In the genomic region with DNA sequence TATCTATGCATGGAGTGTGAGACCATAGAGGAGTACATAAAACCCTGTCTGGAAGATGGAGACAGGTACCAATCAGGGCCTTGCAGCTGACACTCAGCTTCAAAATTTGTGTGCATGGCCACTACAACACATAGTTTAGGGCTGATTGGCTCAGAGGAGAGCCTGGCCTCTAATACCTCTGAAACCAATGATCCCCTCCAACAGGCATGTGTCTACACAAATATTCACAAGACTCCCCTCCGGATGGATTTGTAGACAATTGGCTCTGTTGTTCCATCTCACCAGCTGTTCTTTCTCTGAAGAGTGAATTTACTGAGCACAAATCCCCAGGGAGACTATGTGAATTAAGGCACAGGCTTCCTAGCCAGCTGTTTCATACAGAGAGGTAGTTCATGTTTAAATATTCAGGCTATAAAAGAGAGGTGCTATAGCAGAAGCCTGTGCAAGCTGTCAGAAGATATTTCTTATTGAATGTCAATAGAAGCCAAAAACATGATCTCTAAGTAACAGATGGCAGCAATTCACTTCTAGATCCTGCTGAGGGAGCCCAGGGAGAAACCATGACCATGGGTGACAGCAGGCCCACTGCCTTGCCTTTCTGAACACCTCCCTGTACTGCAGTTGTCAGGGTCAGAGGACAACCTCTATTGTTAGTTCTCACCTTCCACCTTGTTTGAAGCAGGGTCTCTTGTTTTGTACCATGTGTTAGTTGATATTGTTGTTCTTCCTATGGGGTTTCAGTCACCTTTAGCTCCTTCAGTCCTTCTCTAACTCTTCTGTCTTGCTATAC, we compare ENCODE assay signal across 20 mouse cellular contexts.
DNase-seq lines count a peak whose midpoint lies in the region; ATAC-seq and TF ChIP-seq lines count a peak whose summit lies in the region.
"Had no signal": no experiment of that assay in that cellular context is flagged by ENCODE, and none has a peak within 500 bp of the region (broad histone marks: within the 10 kb centered on the region; RNA-seq: fewer than 3 reads in every experiment).

No protein-coding gene starts in this region.

- no peaks in the 10 kb centered on the region for H3K27me3 ChIP-seq in forebrain, embryonic 14.5 days (replicated peaks; ENCODE audit: control insufficient read depth, insufficient read depth, low read length)
- no peaks in the 10 kb centered on the region for H3K27me3 ChIP-seq in forebrain, embryonic 11.5 days (ENCODE audit: control insufficient read depth, insufficient read depth, low read length)
- H3K27me3 ChIP-seq in embryonic facial prominence, embryonic 12.5 days: no peaks in the 10 kb centered on the region
- H3K27me3 ChIP-seq in midbrain, postnatal 0 days (ENCODE audit: insufficient read depth, low read length): no peaks in the 10 kb centered on the region
- H3K27me3 ChIP-seq: heart, embryonic 13.5 days had no signal

- no peaks in the 10 kb centered on the region for H3K9me3 ChIP-seq in forebrain, embryonic 14.5 days (replicated peaks; ENCODE audit: control insufficient read depth, low read length)
- H3K9me3 ChIP-seq in forebrain, embryonic 11.5 days (ENCODE audit: control insufficient read depth, low read length): no peaks in the 10 kb centered on the region
- no peaks in the 10 kb centered on the region for H3K9me3 ChIP-seq in embryonic facial prominence, embryonic 12.5 days
- no peaks in the 10 kb centered on the region for H3K9me3 ChIP-seq in midbrain, postnatal 0 days (ENCODE audit: low read length)
- H3K9me3 ChIP-seq: heart, embryonic 13.5 days; hindbrain, embryonic 10.5 days had no signal

- no peak overlapping the region for H3K9ac ChIP-seq in forebrain, embryonic 14.5 days (ENCODE audit: low read length)
- H3K9ac ChIP-seq in forebrain, embryonic 11.5 days (ENCODE audit: low read length): no peak overlapping the region
- no peak overlapping the region for H3K9ac ChIP-seq in embryonic facial prominence, embryonic 12.5 days
- H3K9ac ChIP-seq in midbrain, postnatal 0 days (replicated peaks; ENCODE audit: low read length, poor library complexity, severe bottlenecking): no peak overlapping the region
- H3K9ac ChIP-seq: heart, embryonic 13.5 days had no signal

- no peak for ATAC-seq in forebrain, embryonic 14.5 days
- no peak for ATAC-seq in forebrain, embryonic 11.5 days (replicated peaks; ENCODE audit: low FRiP score)
- ATAC-seq in embryonic facial prominence, embryonic 12.5 days (ENCODE audit: insufficient number of reproducible peaks, insufficient read depth, low FRiP score, low TSS enrichment): 0 out of 2 replicates have a peak, but pooled peaks have one; percentile 28
- no peak for ATAC-seq in midbrain, postnatal 0 days (ENCODE audit: low FRiP score)
- ATAC-seq in inflammation-experienced regulatory T-cells, adult 6 months: no peak
- ATAC-seq: activated CD4-positive, CD25-positive, alpha-beta regulatory T cell, adult 4 months; intestine, postnatal 0 days had no signal

- no peak for TF ChIP-seq CTCF in midbrain, postnatal 0 days (IDR thresholded peaks at IDR 0.05)

- WGBS in forebrain, embryonic 14.5 days: 61% methylated on average over 1 of the region's 1 CpGs
- WGBS in forebrain, embryonic 11.5 days: 70% methylated on average over 1 of the region's 1 CpGs
- WGBS in embryonic facial prominence, embryonic 12.5 days: 54% methylated on average over 1 of the region's 1 CpGs
- WGBS in midbrain, postnatal 0 days: 34% methylated on average over 1 of the region's 1 CpGs

- H3K4me1 ChIP-seq in forebrain, embryonic 14.5 days (ENCODE audit: control insufficient read depth, insufficient read depth, low read length): no peaks in the 10 kb centered on the region
- no peaks in the 10 kb centered on the region for H3K4me1 ChIP-seq in forebrain, embryonic 11.5 days (replicated peaks; ENCODE audit: control insufficient read depth, insufficient read depth, low read length)
- no peaks in the 10 kb centered on the region for H3K4me1 ChIP-seq in embryonic facial prominence, embryonic 12.5 days
- H3K4me1 ChIP-seq in midbrain, postnatal 0 days (ENCODE audit: insufficient read depth, low read length): no peaks in the 10 kb centered on the region
- H3K4me1 ChIP-seq: heart, embryonic 13.5 days; hindbrain, embryonic 10.5 days had no signal

- H3K4me3 ChIP-seq in forebrain, embryonic 14.5 days (ENCODE audit: low read depth, low read length): no peak overlapping the region
- no peak overlapping the region for H3K4me3 ChIP-seq in forebrain, embryonic 11.5 days (ENCODE audit: low read depth, low read length)
- H3K4me3 ChIP-seq in embryonic facial prominence, embryonic 12.5 days: no peak overlapping the region
- no peak overlapping the region for H3K4me3 ChIP-seq in midbrain, postnatal 0 days (ENCODE audit: low read depth, low read length)
- H3K4me3 ChIP-seq: erythroblast, embryonic 14.5 days; heart, embryonic 13.5 days; hindbrain, embryonic 10.5 days had no signal

- H3K27ac ChIP-seq in forebrain, embryonic 14.5 days (ENCODE audit: low read depth, low read length): no peak overlapping the region
- H3K27ac ChIP-seq in forebrain, embryonic 11.5 days (ENCODE audit: low read depth, low read length): no peak overlapping the region
- H3K27ac ChIP-seq in embryonic facial prominence, embryonic 12.5 days: no peak overlapping the region
- no peak overlapping the region for H3K27ac ChIP-seq in midbrain, postnatal 0 days (ENCODE audit: low read depth, low read length)
- H3K27ac ChIP-seq: heart, embryonic 13.5 days; hindbrain, embryonic 10.5 days had no signal

- no peaks in the 10 kb centered on the region for H3K36me3 ChIP-seq in forebrain, embryonic 14.5 days (ENCODE audit: control insufficient read depth, insufficient read depth, low read length)
- no peaks in the 10 kb centered on the region for H3K36me3 ChIP-seq in forebrain, embryonic 11.5 days (ENCODE audit: control insufficient read depth, insufficient read depth, low read length)
- no peaks in the 10 kb centered on the region for H3K36me3 ChIP-seq in embryonic facial prominence, embryonic 12.5 days
- H3K36me3 ChIP-seq in midbrain, postnatal 0 days (ENCODE audit: insufficient read depth, low read length): no peaks in the 10 kb centered on the region
- H3K36me3 ChIP-seq: heart, embryonic 13.5 days; hindbrain, embryonic 10.5 days had no signal

- peak; percentile 1 for DNase-seq in forebrain, embryonic 14.5 days (ENCODE audit: low spot score)
- no peak for DNase-seq in forebrain, embryonic 11.5 days (ENCODE audit: low spot score)
- DNase-seq in layer of hippocampus, adult 9-11 months: peak; percentile 5
- DNase-seq in layer of hippocampus, adult 8-10 months (ENCODE audit: low spot score in 2 of 2): no peak
- peak; percentile 38 for DNase-seq in midbrain, postnatal 0 days (ENCODE audit: low spot score)
- DNase-seq in thymus, postnatal 14 days: no peak
- DNase-seq: cerebellum, adult 11 months; cerebellum, postnatal 36 days; kidney, postnatal 14 days; layer of hippocampus, postnatal 36 days; left cerebral cortex, postnatal 4 days; lung, postnatal 14 days; thymus, postnatal 36 days had no signal

- no peak overlapping the region for H3K4me2 ChIP-seq in forebrain, embryonic 14.5 days (ENCODE audit: low read length)
- no peak overlapping the region for H3K4me2 ChIP-seq in forebrain, embryonic 11.5 days (ENCODE audit: low read depth, low read length, severe bottlenecking)
- H3K4me2 ChIP-seq in embryonic facial prominence, embryonic 12.5 days (replicated peaks): no peak overlapping the region
- no peak overlapping the region for H3K4me2 ChIP-seq in midbrain, postnatal 0 days (ENCODE audit: low read depth, low read length, poor library complexity, severe bottlenecking)
- H3K4me2 ChIP-seq: heart, embryonic 13.5 days had no signal

Comparison
In these comparisons a context has a peak if more than half of its experiments do, and no peak if none do; other contexts are left out.
1. DNase-seq: peak in forebrain, embryonic 14.5 days (single experiment), layer of hippocampus, adult 9-11 months (single experiment) and midbrain, postnatal 0 days (single experiment); none in forebrain, embryonic 11.5 days (single experiment), layer of hippocampus, adult 8-10 months (0 of 2) and thymus, postnatal 14 days (single experiment).